15 mouse cellular contexts compared by ENCODE assay signal in the genomic region with DNA sequence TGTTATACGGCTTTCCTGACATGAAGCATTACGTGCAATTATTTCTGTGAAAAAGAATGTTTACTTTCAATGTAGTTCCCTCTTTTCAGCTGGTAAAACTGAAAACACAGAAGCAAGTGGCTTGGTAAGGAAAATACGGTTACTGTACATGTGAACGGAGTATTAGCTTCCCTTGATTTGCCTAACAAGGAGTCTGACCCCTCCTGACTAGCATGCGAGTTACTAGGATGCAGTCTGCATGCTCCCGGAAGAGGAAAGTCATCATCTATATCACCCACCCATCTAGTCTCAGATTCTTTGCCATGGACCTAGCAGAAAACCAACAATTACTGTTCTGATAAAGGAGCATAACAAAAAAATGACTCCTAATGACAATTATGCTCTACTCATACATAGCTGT.
"Had no signal": no experiment of that assay in that cellular context is flagged by ENCODE, and none has a peak within 500 bp of the region (broad histone marks: within the 10 kb centered on the region; RNA-seq: fewer than 3 reads in every experiment).

No protein-coding gene starts in this region.

- H3K27ac ChIP-seq: limb, embryonic 15.5 days; liver, embryonic 12.5 days; neural tube, embryonic 12.5 days had no signal

- DNase-seq: kidney, adult 8-10 months; kidney, postnatal 25 days; layer of hippocampus, postnatal 36 days; lung, embryonic 14.5 days; lung, postnatal 10 days; lung, postnatal 4 days; right cerebral cortex, postnatal 4 days; spleen, adult 18-20 months; thymus, adult 18-20 months; thymus, postnatal 14 days had no signal

- H3K4me2 ChIP-seq: limb, embryonic 15.5 days; liver, embryonic 12.5 days; lung, embryonic 14.5 days; neural tube, embryonic 12.5 days had no signal

- H3K9me3 ChIP-seq: limb, embryonic 15.5 days; liver, embryonic 12.5 days; neural tube, embryonic 12.5 days had no signal

- H3K9ac ChIP-seq: limb, embryonic 15.5 days; liver, embryonic 12.5 days; lung, embryonic 14.5 days; neural tube, embryonic 12.5 days had no signal

- H3K27me3 ChIP-seq: limb, embryonic 15.5 days; liver, embryonic 12.5 days; neural tube, embryonic 12.5 days had no signal

- H3K36me3 ChIP-seq: limb, embryonic 15.5 days; liver, embryonic 12.5 days; neural tube, embryonic 12.5 days had no signal

- H3K4me3 ChIP-seq: limb, embryonic 15.5 days; liver, embryonic 12.5 days; myocyte; neural tube, embryonic 12.5 days had no signal

- ATAC-seq: intestine, postnatal 0 days; liver, embryonic 12.5 days had no signal

- H3K4me1 ChIP-seq: limb, embryonic 15.5 days; liver, embryonic 12.5 days had no signal
